Mouse (Mus musculus) testis, adult 2 months (tissue): Measurements from ENCODE around the gene Med21.

Experiments used
- CTCF ChIP-seq: fragments of 200-500 bp; IDR thresholded peaks from 2 replicates; pipeline ENCODE4 v1.5.1; 2012; ENCODE audit warnings: low read depth, mild to moderate bottlenecking, inconsistent platforms, low read length, moderate library complexity; ENCODE audit not compliant: control insufficient read depth, insufficient read depth, insufficient replicate concordance
- POLR2A ChIP-seq: fragments of 200-500 bp; IDR thresholded peaks from 2 replicates; pipeline ENCODE4 v1.6.1; 2012; ENCODE audit warnings: low read depth, mild to moderate bottlenecking, inconsistent platforms, low read length, moderate library complexity; ENCODE audit not compliant: control insufficient read depth

- TF ChIP-seq CTCF = no peak
- 0 out of 2 replicates have a peak, but pooled peaks have one; percentile 30 for TF ChIP-seq POLR2A
Measured at GRCm38 (mm10) chr6:146643184-146643570, 830 bp downstream of the Med21 start.
